Mouse (Mus musculus) intestine, postnatal 0 days (tissue): ENCODE measurements around the gene Krtap5-5. TPM values are rescaled to one million over a fixed set of nuclear protein-coding genes. Genes with fewer than 3 reads are reported as not detected.
"Not testable (repeated sequence)": the region's sequence is repeated elsewhere in the genome, so short reads cannot be mapped to it uniquely, and the experiment has no call there.

ENCODE experiments used
- ATAC-seq: fragments of 200-750 bp; cut with Nextera tagmentation; 2 replicates; pipeline ENCODE4 v1.8.0; 2017; ENCODE audit warnings: mild to moderate bottlenecking, moderate TSS enrichment, moderate library complexity
- H3K27ac ChIP-seq: fragments of 300-500 bp; sonication (generic); 2 replicates; pipeline ENCODE4 v1.5.1; 2014; ENCODE audit warnings: mild to moderate bottlenecking, low read depth, low read length, moderate library complexity
- H3K27me3 ChIP-seq: fragments of 300-500 bp; sonication (generic); replicated peaks from 2 replicates; pipeline ENCODE4 v1.6.1; 2014; ENCODE audit warnings: low read length, mixed read lengths; ENCODE audit not compliant: control insufficient read depth, insufficient read depth
- H3K36me3 ChIP-seq: fragments of 300-500 bp; sonication (generic); 2 replicates; pipeline ENCODE4 v1.6.1; 2014; ENCODE audit warnings: mild to moderate bottlenecking, moderate library complexity; ENCODE audit not compliant: control insufficient read depth, insufficient read depth
- H3K4me1 ChIP-seq: fragments of 300-500 bp; sonication (generic); replicated peaks from 2 replicates; pipeline ENCODE4 v1.6.1; 2014; ENCODE audit warnings: antibody characterized with exemption, low read length, mixed read lengths; ENCODE audit not compliant: control insufficient read depth, insufficient read depth
- H3K4me2 ChIP-seq: fragments of 300-500 bp; sonication (generic); replicated peaks from 2 replicates; pipeline ENCODE4 v1.6.1; 2014; ENCODE audit warnings: low read depth, mild to moderate bottlenecking, moderate library complexity
- H3K4me3 ChIP-seq: fragments of 300-500 bp; sonication (generic); 2 replicates; pipeline ENCODE4 v1.5.1; 2014; ENCODE audit warnings: low read depth, low read length
- H3K9ac ChIP-seq: fragments of 300-500 bp; sonication (generic); 2 replicates; pipeline ENCODE4 v1.6.1; 2014; ENCODE audit warnings: mild to moderate bottlenecking, low read depth, low read length
- H3K9me3 ChIP-seq: fragments of 300-500 bp; sonication (generic); 2 replicates; pipeline ENCODE4 v1.6.1; 2016; ENCODE audit warnings: mixed run types; ENCODE audit not compliant: control insufficient read depth
- CTCF ChIP-seq: sonication (generic); IDR thresholded peaks from 2 replicates; pipeline ENCODE4 v1.5.1; 2016; ENCODE audit warnings: low read depth, mild to moderate bottlenecking, control low read depth, antibody characterized with exemption, moderate library complexity
- WGBS: fragments of 180-500 bp; shearing (Covaris S2); extraction: QIAGEN DNeasy Blood & Tissue Kit; methylation state at CpG from one replicate; pipeline ENCODE4 v1.1.7; 2014; 5-methylcytosine and 5-hydroxymethylcytosine counted together
- polyA plus RNA-seq: library from polyadenylated mRNA; unstranded; fragments of >200 nt; fragmentation: Nextera tagmentation; extraction: Ambion mirVana; gene quantifications from 2 replicates; pipeline ENCODE4 v1.2.1, GENCODE M21; 2015

Gene Krtap5-5
- polyA plus RNA-seq, 1 experiment from 2014 or later = not detected

DNA sequence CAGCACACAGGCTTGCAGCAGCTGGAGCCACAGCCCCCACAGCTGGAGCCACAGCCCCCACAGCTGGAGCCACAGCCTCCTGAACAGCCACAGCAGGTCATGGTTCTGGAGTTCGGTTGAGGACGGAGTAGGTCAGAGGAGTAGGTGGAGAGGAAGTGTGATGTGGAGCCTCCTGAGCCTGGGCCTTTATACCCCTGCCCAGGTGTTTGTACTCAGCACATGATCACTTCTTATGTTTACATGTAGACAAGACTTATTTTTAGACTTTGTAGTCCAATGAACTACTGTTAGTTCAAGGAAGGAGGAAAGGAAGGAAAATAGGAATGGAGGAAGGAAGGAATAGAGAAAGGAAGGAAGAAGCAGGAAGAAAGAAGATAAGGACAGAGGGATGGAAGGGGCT is 11.2 kb upstream of the Krtap5-5 start, which contains the start of gene Gm40460:
Gene Gm40460, minus strand, starts transcription at position 101 of the 400 bp plus-strand sequence.
- TF ChIP-seq CTCF = no peak
- Histone ChIP-seq H3K9ac (no peak within 1 kb of the TSS), H3K4me1 (no peaks in the 10 kb centered on the region), H3K9me3 (peaks cover 5% of the 10 kb centered on the region; the same call in 1 of the 2 replicates), H3K36me3 (no peaks in the 10 kb centered on the region), H3K27me3 (no peaks in the 10 kb centered on the region), H3K27ac (no peak within 1 kb of the TSS), H3K4me2 (no peak within 1 kb of the TSS), H3K4me3 (no peak within 1 kb of the TSS)
- 55% methylated on average over 2 of the region's 2 CpGs for WGBS
- no peak for ATAC-seq

DNA sequence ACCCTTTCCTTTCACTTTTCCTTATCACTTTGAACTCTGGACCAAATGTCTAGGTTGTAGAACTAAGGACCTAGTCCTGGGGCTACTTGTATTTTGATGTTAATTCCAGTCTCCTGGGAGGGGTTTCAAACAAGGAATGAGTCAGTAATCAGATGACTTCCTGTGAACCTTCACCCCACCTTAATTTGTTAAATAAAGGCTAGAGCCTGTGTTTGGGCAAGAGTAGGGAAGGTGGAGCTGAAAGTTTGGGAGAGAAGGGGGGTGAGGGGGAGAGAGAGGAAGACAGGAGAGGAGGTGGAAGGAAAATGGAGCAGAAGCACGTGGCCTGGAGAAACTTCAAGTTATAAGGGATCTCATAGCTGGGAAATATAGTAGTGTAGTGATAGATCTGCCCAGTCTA is 1.8 kb upstream of the Krtap5-5 start:
- Histone ChIP-seq H3K36me3 (no peaks in the 10 kb centered on the region), H3K27me3 (peaks cover 3% of the 10 kb centered on the region; the same call in 1 of the 2 replicates), H3K4me1 (no peaks in the 10 kb centered on the region), H3K4me2 (no peak overlapping the region), H3K9me3 (peaks cover 5% of the 10 kb centered on the region; the same call in 1 of the 2 replicates), H3K27ac (no peak overlapping the region), H3K9ac (no peak overlapping the region), H3K4me3 (no peak overlapping the region)
- peak; percentile 45 for ATAC-seq
- TF ChIP-seq CTCF = no peak
- 23% methylated on average over 1 of the region's 1 CpGs for WGBS

DNA sequence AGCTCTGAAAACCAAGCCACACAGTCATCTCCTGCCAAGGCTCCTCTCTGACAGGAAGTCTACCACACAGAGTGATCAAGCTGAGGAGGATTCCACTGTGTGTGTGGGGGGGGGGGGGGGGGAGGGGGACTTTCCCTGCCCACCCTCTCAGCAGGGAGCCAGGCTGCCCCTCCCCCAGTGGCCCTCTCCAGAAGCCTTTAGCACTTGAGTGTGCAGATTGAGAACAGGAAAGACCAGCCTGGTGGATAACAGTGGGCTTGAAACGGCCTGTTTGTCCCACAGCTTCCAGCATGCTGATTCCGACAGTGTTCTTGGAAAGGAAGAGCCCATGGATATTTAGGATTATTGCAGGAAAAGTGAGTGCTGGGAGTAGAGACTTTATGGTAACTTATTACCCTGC is 5.3 kb downstream of the Krtap5-5 start:
- WGBS = 39% methylated on average over 2 of the region's 2 CpGs
- no peak overlapping the region for H3K9ac ChIP-seq
- no peak overlapping the region for H3K27ac ChIP-seq
- no peaks in the 10 kb centered on the region; the same call in 1 of the 2 replicates for H3K27me3 ChIP-seq
- ATAC-seq = no peak
- H3K36me3 ChIP-seq = no peaks in the 10 kb centered on the region
- no peaks in the 10 kb centered on the region for H3K4me1 ChIP-seq
- no peak overlapping the region for H3K4me2 ChIP-seq
- H3K9me3 ChIP-seq = no peaks in the 10 kb centered on the region
- no peak overlapping the region for H3K4me3 ChIP-seq
- TF ChIP-seq CTCF = no peak

DNA sequence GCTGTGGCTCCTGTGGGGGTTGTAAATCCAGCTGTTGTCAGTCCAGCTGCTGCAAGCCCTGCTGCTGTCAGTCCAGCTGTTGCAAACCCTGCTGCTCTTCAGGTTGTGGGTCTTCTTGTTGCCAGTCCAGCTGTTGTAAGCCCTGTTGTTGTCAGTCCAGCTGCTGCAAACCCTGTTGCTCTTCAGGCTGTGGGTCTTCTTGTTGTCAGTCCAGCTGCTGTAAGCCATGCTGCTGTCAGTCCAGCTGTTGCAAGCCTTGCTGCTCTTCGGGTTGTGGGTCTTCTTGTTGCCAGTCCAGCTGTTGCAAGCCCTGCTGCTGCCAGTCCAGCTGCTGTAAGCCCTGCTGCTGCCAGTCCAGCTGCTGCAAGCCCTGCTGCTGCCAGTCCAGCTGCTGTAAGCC is 17.6 kb downstream of the Krtap5-5 start:
- H3K4me2 ChIP-seq, H3K9ac ChIP-seq, H3K27ac ChIP-seq, H3K9me3 ChIP-seq, H3K36me3 ChIP-seq, H3K4me3 ChIP-seq, H3K27me3 ChIP-seq, ATAC-seq, H3K4me1 ChIP-seq: not testable (repeated sequence)
- 76% methylated on average over 1 of the region's 1 CpGs for WGBS

DNA sequence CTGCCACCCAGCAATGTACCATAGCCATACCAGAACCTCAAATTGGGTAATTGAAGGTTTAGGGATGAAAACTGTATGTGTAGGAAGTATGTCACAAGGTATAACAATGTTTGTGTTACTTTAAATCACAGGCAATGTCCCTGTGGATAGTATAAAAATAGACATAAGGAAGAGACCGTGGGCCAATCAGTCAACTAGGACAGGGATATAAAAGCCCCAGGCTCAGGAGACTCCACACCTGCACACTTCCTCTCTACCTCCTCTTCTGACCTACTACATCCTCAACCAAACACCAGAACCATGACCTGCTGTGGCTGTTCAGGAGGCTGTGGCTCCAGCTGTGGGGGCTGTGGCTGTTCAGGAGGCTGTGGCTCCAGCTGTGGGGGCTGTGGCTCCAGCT is 18.2 kb downstream of the Krtap5-5 start, which contains the start of gene Gm7579:
Gene Gm7579, plus strand, starts transcription at position 301 of the 400 bp plus-strand sequence.
- Histone ChIP-seq H3K4me2 (no peak within 1 kb of the TSS), H3K36me3 (no peaks in the 10 kb centered on the region), H3K27me3 (no peaks in the 10 kb centered on the region), H3K9ac (no peak within 1 kb of the TSS), H3K4me1 (no peaks in the 10 kb centered on the region), H3K9me3 (no peaks in the 10 kb centered on the region), H3K27ac (no peak within 1 kb of the TSS), H3K4me3 (no peak within 1 kb of the TSS)
- 63% methylated on average over 1 of the region's 1 CpGs for WGBS
- no peak for ATAC-seq
- TF ChIP-seq CTCF = no peak

DNA sequence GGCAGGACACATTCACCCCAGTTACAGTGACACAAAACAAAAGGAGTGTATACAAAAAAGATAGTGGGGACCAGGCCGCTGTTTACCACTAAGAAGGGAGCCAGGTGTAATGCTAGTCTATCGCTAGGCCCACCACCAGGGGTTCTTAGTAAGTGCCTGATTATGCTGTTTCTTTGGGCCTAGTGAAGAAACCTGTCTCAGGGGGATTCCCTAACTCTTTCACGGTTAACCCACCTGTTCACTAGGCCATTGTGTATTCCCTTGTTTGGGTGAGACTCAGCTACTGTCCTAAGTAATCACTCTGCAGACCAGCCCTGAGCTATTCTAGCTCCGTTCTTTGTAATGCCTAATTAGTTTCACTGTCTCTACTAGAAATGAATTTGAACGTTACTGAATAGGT is 22.9 kb downstream of the Krtap5-5 start:
- WGBS = 83% methylated on average over 5 of the region's 5 CpGs
- not testable (repeated sequence) for H3K4me1 ChIP-seq, H3K9ac ChIP-seq

DNA sequence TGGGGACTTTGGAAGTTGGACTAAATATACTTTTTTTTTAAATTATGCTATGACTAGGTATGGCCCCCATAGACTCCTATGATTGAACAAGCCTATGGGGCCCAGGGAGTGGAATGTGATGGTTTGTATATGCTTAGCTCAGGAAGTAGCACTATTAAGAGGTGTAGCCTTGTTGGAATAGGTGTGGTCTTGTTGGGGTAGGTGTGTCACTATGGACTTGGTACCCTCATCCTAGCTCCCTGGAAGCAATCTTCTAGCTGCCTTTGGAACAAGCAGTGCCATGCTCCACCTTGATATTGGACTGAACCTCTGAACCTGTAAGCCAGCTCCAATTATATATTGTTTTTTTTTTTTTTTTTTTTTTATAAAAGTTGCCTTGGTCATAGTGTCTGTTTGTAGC is 24.3 kb downstream of the Krtap5-5 start:
- Histone ChIP-seq H3K27ac (no peak overlapping the region), H3K4me1 (no peaks in the 10 kb centered on the region), H3K9me3 (no peaks in the 10 kb centered on the region), H3K36me3 (no peaks in the 10 kb centered on the region), H3K4me3 (no peak overlapping the region), H3K27me3 (peaks cover 3% of the 10 kb centered on the region; the same call in 1 of the 2 replicates), H3K4me2 (no peak overlapping the region), H3K9ac (no peak overlapping the region)
- ATAC-seq = peak; percentile 94
- no peak for TF ChIP-seq CTCF

More for the DNA sequence above, 22.9 kb downstream of the Krtap5-5 start:
- not testable (repeated sequence) for H3K36me3 ChIP-seq, H3K9me3 ChIP-seq, H3K27me3 ChIP-seq, H3K4me3 ChIP-seq, ATAC-seq, H3K4me2 ChIP-seq, H3K27ac ChIP-seq
